Mouse (Mus musculus) mature B cell (primary cell): ENCODE results near the gene Adssl1.

Experiments used
- in situ Hi-C: fragments of 300-500 bp; cut with MboI; formaldehyde crosslinking; loops from 2 replicates; pipeline ENCODE4 v1.14.3; 2019

Adssl1 gene

GRCm38 (mm10) chr12:112619686-112620353 lies at the start of gene Adssl1:
TSS of gene Adssl1 (plus strand) at chr12:112620045.
- in situ Hi-C loops = loop anchor here (5.0 kb wide), 1 partner anchor 68 kb away; no protein-coding TSS in a partner anchor

- in situ Hi-C loops = no loop called here
Measured at GRCm38 (mm10) chr12:112570160-112570559, 49.7 kb upstream of the Adssl1 start.

GRCm38 (mm10) chr12:112571064-112571463 lies 48.8 kb upstream of the Adssl1 start:
- in situ Hi-C loops = no loop called here

GRCm38 (mm10) chr12:112575274-112575986 lies 44.4 kb upstream of the Adssl1 start:
- in situ Hi-C loops = no loop called here

GRCm38 (mm10) chr12:112576341-112576740 lies 43.5 kb upstream of the Adssl1 start:
- in situ Hi-C loops = no loop called here

- in situ Hi-C loops = no loop called here
Measured at GRCm38 (mm10) chr12:112576749-112577148, 43.1 kb upstream of the Adssl1 start.

- in situ Hi-C loops = no loop called here
Measured at GRCm38 (mm10) chr12:112578296-112579090, 41.4 kb upstream of the Adssl1 start.

GRCm38 (mm10) chr12:112579430-112579829 lies 40.4 kb upstream of the Adssl1 start:
- in situ Hi-C loops = no loop called here

GRCm38 (mm10) chr12:112579926-112580325 lies 39.9 kb upstream of the Adssl1 start:
- in situ Hi-C loops = no loop called here

- in situ Hi-C loops = no loop called here
Measured at GRCm38 (mm10) chr12:112581113-112581512, 38.7 kb upstream of the Adssl1 start.

- in situ Hi-C loops = no loop called here
Measured at GRCm38 (mm10) chr12:112584954-112585353, 34.9 kb upstream of the Adssl1 start.

- in situ Hi-C loops = no loop called here
Measured at GRCm38 (mm10) chr12:112585924-112586538, 33.8 kb upstream of the Adssl1 start.

- in situ Hi-C loops = no loop called here
Measured at GRCm38 (mm10) chr12:112587125-112588124, 32.4 kb upstream of the Adssl1 start.

GRCm38 (mm10) chr12:112588426-112589256 lies 31.2 kb upstream of the Adssl1 start, which contains the start of gene Inf2:
TSS of gene Inf2 (plus strand) at chr12:112588784.
- in situ Hi-C loops = no loop called here

GRCm38 (mm10) chr12:112589491-112590191 lies 30.2 kb upstream of the Adssl1 start:
- in situ Hi-C loops = no loop called here

- in situ Hi-C loops = no loop called here
Measured at GRCm38 (mm10) chr12:112590566-112591239, 29.1 kb upstream of the Adssl1 start.

GRCm38 (mm10) chr12:112591240-112591639 lies 28.6 kb upstream of the Adssl1 start:
- in situ Hi-C loops = no loop called here

GRCm38 (mm10) chr12:112591730-112592129 lies 28.1 kb upstream of the Adssl1 start:
- in situ Hi-C loops = no loop called here
